Mouse (Mus musculus) Patski (cell line): ENCODE data around the gene Mis18a. TPM values are rescaled to one million over a fixed set of nuclear protein-coding genes. Genes with fewer than 3 reads are reported as not detected.

Experiments used
- ATAC-seq: fragments of 100-300 bp; one replicate; pipeline ENCODE4 v1.8.0; 2021
- CTCF ChIA-PET: fragments of 350-600 bp; sonication (Branson Sonifier 250); formaldehyde crosslinking; loops from one replicate; lab custom pipeline; 2022; ENCODE audit warnings: inconsistent platforms; lab: Charles Lee
- POLR2A ChIA-PET: fragments of 350-600 bp; sonication (Branson Sonifier 250); formaldehyde crosslinking; loops from one replicate; lab custom pipeline; 2022; ENCODE audit warnings: antibody characterized with exemption, inconsistent platforms; lab: Charles Lee
- DNase-seq: peaks from one replicate; pipeline ENCODE4 v3.0.0-alpha.2; 2011; ENCODE audit warnings: low read depth, low spot score
- H3K27me3 ChIP-seq: fragments of 371-371 bp; one replicate; pipeline ENCODE4 v1.5.1; 2021
- CTCF ChIP-seq: fragments of 100-300 bp; IDR thresholded peaks from one replicate; pipeline ENCODE4 v1.5.1; 2021
- in situ Hi-C: fragments of 300-500 bp; cut with MboI; formaldehyde crosslinking; loops from 3 replicates; pipeline ENCODE4 v1.11.1; 2018; ENCODE audit warnings: low pct_unique_long_range_greater_than_20kb, mixed read lengths
- polyA plus RNA-seq: library from polyadenylated mRNA; unstranded; gene quantifications from one replicate; pipeline ENCODE4 v1.2.3, GENCODE M21; 2021

Mis18a gene
- polyA plus RNA-seq, 1 experiment from 2014 or later, result 14.0 TPM

DNA sequence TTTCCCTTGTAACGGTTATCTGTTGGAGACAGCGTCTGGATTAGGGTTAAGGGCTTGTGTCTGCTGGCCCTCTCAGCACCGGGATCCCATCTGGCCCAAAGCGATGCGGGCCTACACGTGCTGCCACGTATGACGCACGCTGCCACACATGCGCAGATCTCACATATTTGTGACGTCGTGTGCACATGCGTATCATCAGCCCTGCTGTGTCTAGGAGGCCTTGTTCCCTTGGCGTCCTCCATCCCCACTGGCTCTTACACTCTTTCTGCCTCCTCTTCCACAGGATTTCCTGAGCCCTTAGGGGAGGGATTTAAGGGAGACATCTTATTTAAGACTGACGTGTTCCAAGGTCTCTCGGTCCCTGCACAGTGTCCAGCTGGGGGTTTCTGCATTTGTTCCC lies 47.2 kb downstream of the Mis18a start:
- H3K27me3 ChIP-seq, result peaks cover 4% of the 10 kb centered on the region
- no peak for DNase-seq
- in situ Hi-C loops, result no loop called here
- ChIA-PET POLR2A (no interaction called here), CTCF (no interaction called here)
- no peak for ATAC-seq
- no peak for TF ChIP-seq CTCF

DNA sequence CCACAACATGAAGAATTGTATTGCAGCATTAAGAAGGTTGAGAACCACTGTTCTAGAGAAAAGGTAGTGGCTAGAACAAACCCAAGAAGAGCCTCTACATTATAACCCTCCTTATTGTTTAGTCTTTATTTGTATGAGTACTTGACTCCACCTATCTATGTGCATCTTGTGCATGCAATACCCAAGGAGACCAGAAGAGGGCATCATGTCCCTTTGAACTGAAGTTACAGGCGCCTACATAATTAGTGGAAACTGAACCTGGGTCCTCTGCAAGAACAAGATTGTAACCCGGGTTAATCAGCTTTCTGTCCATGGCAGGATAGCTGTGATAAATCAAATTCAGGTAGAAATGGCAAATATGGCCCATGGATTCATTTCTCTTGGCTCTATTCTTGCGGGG lies 48.4 kb downstream of the Mis18a start:
- DNase-seq, result no peak
- POLR2A ChIA-PET, result no interaction called here
- in situ Hi-C loops, result no loop called here
- H3K27me3 ChIP-seq, result peaks cover 4% of the 10 kb centered on the region
- TF ChIP-seq CTCF, result no peak
- CTCF ChIA-PET, result no interaction called here
- ATAC-seq, result no peak

DNA sequence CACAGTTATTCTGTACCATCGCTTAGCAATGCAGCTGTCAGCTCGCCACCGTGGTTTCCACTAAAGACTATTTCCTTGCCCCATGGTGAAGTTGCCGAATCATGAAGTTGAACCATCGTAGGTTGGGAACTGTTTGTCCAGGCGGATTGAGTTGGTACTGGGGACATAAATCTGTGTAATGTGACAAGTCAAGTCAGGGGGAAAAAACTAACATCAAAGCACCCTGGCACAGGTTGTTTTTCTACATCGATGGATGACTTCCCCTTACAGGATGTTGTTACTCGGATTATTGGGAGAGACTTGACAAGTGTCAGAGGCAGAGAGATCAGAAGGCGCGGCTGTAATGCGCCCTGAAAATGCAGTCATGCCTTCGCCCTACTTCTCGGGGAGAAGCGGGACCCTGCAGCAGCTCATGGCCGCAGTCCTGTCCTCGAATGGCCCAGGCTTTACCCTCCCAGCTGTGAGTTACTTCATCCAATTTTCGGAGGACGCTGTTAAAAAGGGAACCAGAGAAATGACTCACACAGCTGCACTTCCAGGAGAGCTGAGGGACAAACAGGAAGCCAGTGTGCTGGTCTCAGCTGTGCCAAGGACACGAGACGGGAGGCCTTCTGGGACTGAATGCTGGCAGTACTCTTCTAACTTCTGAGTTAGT lies 50.2 kb downstream of the Mis18a start:
- DNase-seq (no peak), ATAC-seq (no peak)
- in situ Hi-C loops, result no loop called here
- no peak for TF ChIP-seq CTCF
- ChIA-PET POLR2A (no interaction called here), CTCF (no interaction called here)
- peaks cover 6% of the 10 kb centered on the region for H3K27me3 ChIP-seq

DNA sequence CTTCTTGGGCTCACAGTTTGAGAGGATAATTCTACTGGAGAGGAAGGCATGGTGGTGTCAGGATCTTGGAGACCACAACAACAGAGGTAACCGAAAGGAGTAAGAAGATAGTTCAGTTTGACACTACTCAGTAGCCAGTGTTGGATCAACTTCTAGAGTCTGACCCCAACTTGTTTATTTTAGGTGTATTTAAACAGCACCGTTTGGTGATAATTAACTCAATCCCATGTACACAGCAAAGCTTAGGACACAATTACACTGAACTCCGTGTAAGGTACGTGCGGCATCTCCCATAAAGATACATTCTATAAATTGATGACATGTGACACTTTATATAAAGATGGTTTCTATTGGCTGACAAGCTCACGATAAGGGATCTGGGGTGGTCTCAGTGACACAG lies 52.6 kb downstream of the Mis18a start:
- in situ Hi-C loops, result no loop called here
- CTCF ChIA-PET, result no interaction called here

DNA sequence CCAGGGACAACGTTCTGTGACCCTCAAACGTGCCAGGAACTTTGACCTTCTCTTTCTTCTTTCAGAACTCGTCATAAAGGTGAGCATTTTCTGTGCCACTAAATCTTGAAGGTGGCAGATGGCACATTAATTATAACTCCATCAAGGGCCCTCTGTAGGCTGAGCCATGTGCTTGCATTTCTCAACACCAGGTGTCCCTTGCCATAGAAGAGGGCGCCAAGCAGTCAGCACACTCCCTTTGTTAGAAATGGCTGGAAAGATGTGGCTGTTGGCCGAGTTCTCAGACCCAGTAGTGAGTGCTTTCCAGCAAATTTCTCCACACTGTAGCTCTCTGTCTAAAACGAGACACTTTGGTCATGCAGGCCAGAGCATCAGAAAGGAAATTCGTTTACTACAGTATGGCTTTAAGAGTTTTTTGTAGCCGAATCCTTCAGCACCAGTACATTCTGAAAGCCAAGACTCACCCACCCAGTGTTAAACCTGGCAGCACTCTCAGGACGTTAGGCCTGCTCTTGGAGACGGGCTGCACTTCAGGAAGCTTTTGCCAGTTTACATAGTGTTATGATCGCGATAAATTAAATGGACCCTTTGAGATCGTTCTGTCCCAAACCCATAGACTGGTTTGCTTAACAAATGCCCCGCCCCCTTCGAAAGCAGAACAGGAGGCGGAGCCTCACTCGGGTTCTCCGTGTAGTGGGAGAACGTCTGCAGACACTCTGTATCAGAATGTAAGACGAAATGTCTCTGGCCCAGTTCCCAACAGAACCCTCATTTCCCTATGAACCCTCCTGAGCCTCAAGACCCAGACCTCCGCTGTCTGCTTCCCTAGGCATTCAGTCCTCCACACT lies 53.5 kb downstream of the Mis18a start:
- DNase-seq (no peak), ATAC-seq (no peak)
- H3K27me3 ChIP-seq, result peaks cover 6% of the 10 kb centered on the region
- ChIA-PET POLR2A (no interaction called here), CTCF (no interaction called here)
- TF ChIP-seq CTCF, result no peak
- in situ Hi-C loops, result no loop called here

More for the DNA sequence above, 52.6 kb downstream of the Mis18a start:
- ATAC-seq, result no peak
- no peak for TF ChIP-seq CTCF
- DNase-seq, result no peak
- POLR2A ChIA-PET, result no interaction called here
- H3K27me3 ChIP-seq, result peaks cover 6% of the 10 kb centered on the region

Other genes with a start within 250 kb of the Mis18a start
- not detected for gene Mrap, start 10.8 kb upstream of the Mis18a start, polyA plus RNA-seq
- 4.8 TPM for gene Urb1, start 83.0 kb upstream of the Mis18a start, polyA plus RNA-seq
- gene Eva1c, start 99.3 kb upstream of the Mis18a start, polyA plus RNA-seq, result 0.26 TPM
- 53.2 TPM for gene Cfap298, start 207.7 kb upstream of the Mis18a start, polyA plus RNA-seq